Mouse (Mus musculus): ENCODE results near the gene Armc9. TPM values are rescaled to one million over a fixed set of nuclear protein-coding genes. Genes with fewer than 3 reads are reported as not detected.

Armc9 gene
- total and polyA plus RNA-seq, 3 experiments: 7.2 to 12.0 TPM; not detected in 1

GRCm38 (mm10) chr1:86182004-86182709 lies 27.6 kb downstream of the Armc9 start:
- Histone ChIP-seq H3K36me3 (ENCODE audit: control insufficient read depth in 1 of 2, insufficient read depth in 2 of 2, low read length in 2 of 2) (no peaks in the 10 kb centered on the region; a peak in 1 of 4 replicates), H3K9ac (ENCODE audit: control insufficient read depth, low read depth, low read length, poor library complexity, severe bottlenecking) (no peak overlapping the region), H3K27me3 (ENCODE audit: control insufficient read depth in 1 of 2, insufficient read depth in 2 of 2, low read length in 2 of 2) (no peaks in the 10 kb centered on the region), H3K4me3 (ENCODE audit: control insufficient read depth in 1 of 2, insufficient read depth in 1 of 2, low read depth in 2 of 2, low read length in 2 of 2) (no peak overlapping the region), H3K4me1 (ENCODE audit: control insufficient read depth in 1 of 2, insufficient read depth in 2 of 2, low read length in 2 of 2) (no peaks in the 10 kb centered on the region), H3K79me2 (ENCODE audit: control insufficient read depth, insufficient read depth, low read length, poor library complexity) (no peaks in the 10 kb centered on the region), H3K27ac (ENCODE audit: control insufficient read depth, low read depth, low read length) (no peak overlapping the region), H3K9me3 (replicated peaks; ENCODE audit: insufficient read depth, low read length) (no peaks in the 10 kb centered on the region)
- TF ChIP-seq ELF1 (IDR thresholded peaks at IDR 0.05; ENCODE audit: low read depth, low read length) (no peak), TBP (IDR thresholded peaks at IDR 0.05; ENCODE audit: low read depth, low read length) (no peak), BHLHE40 (IDR thresholded peaks at IDR 0.05; ENCODE audit: borderline replicate concordance, low read depth, low read length) (no peak), MAX (IDR thresholded peaks at IDR 0.05; ENCODE audit: low read length) (no peak), NELFE (IDR thresholded peaks at IDR 0.05; ENCODE audit: low read depth, low read length) (no peak), TCF12 (IDR thresholded peaks at IDR 0.05; ENCODE audit: low read depth, low read length) (no peak), SIN3A (IDR thresholded peaks at IDR 0.05; ENCODE audit: low read length) (no peak), CTCF (IDR thresholded peaks at IDR 0.05 in 2 of 3, conservative IDR thresholded peaks at IDR 0.05 in 1 of 3; ENCODE audit: control insufficient read depth in 1 of 3, insufficient read depth in 1 of 3, low read depth in 2 of 3, low read length in 3 of 3, poor library complexity in 1 of 3, severe bottlenecking in 1 of 3) (no peak), USF2 (IDR thresholded peaks at IDR 0.05; ENCODE audit: borderline replicate concordance in 1 of 2, insufficient read depth in 1 of 2, low read depth in 1 of 2, low read length in 2 of 2) (no peak), ETS1 (IDR thresholded peaks at IDR 0.05; ENCODE audit: low read depth, low read length) (no peak), MYB (IDR thresholded peaks at IDR 0.05; ENCODE audit: low read depth, low read length) (no peak), POLR2A (IDR thresholded peaks at IDR 0.05; ENCODE audit: control insufficient read depth in 1 of 2, insufficient read depth in 1 of 2, low read depth in 1 of 2, low read length in 2 of 2, poor library complexity in 1 of 2) (no peak), ZC3H11A (IDR thresholded peaks at IDR 0.05; ENCODE audit: low read depth, low read length) (no peak), MXI1 (IDR thresholded peaks at IDR 0.05; ENCODE audit: low read depth, low read length) (no peak), MEF2A (IDR thresholded peaks at IDR 0.05; ENCODE audit: extremely low read depth, insufficient replicate concordance, low read depth, low read length, poor library complexity, severe bottlenecking) (no peak), USF1 (IDR thresholded peaks at IDR 0.05; ENCODE audit: low read depth, low read length) (no peak), GABPA (IDR thresholded peaks at IDR 0.05; ENCODE audit: low read depth, low read length) (no peak), JUND (IDR thresholded peaks at IDR 0.05; ENCODE audit: low read depth, low read length) (no peak), MAZ (IDR thresholded peaks at IDR 0.05; ENCODE audit: low read depth, low read length) (no peak)
- DNase-seq (ENCODE audit: low read depth, low spot score): no peak
